Mouse (Mus musculus): ENCODE data around the gene Cers6. TPM values are rescaled to one million over a fixed set of nuclear protein-coding genes. Genes with fewer than 3 reads are reported as not detected.
A peak's percentile ranks its signal among the peaks of the same experiment; 100 is the strongest.

Gene Cers6
- polyA plus RNA-seq (2014; fragmentation: Nextera tagmentation; extraction: Ambion mirVana) = 32.3 and 34.6 TPM in 2 replicates

- Histone ChIP-seq H3K4me1 (replicated peaks; ENCODE audit: control insufficient read depth, insufficient read depth, low read length) (no peaks in the 10 kb centered on the region), H3K9me3 (ENCODE audit: control insufficient read depth, low read length) (no peaks in the 10 kb centered on the region), H3K4me2 (ENCODE audit: low read depth, low read length, severe bottlenecking) (peak within 1 kb of the TSS; percentile 83), H3K27me3 (ENCODE audit: control insufficient read depth, insufficient read depth, low read length) (peaks cover 2% of the 10 kb centered on the region; the same call in 1 of the 2 replicates), H3K27ac (ENCODE audit: low read depth, low read length) (peak within 1 kb of the TSS; percentile 68; the same call in 1 of the 2 replicates), H3K36me3 (ENCODE audit: control insufficient read depth, insufficient read depth, low read length) (no peaks in the 10 kb centered on the region), H3K4me3 (ENCODE audit: low read depth, low read length) (peak within 1 kb of the TSS; percentile 78), H3K9ac (ENCODE audit: low read length) (peak within 1 kb of the TSS; percentile 79)
- peak; percentile 99 for ATAC-seq (replicated peaks; ENCODE audit: low FRiP score)
- WGBS = under 1% methylated on average over 48 of the region's 53 CpGs
- DNase-seq (ENCODE audit: low spot score) = peak; percentile 98
Observed at GRCm38 (mm10) chr2:68860904-68861685, at the start of gene Cers6. Gene Cers6 (plus strand): TSS chr2:68861441.

DNA sequence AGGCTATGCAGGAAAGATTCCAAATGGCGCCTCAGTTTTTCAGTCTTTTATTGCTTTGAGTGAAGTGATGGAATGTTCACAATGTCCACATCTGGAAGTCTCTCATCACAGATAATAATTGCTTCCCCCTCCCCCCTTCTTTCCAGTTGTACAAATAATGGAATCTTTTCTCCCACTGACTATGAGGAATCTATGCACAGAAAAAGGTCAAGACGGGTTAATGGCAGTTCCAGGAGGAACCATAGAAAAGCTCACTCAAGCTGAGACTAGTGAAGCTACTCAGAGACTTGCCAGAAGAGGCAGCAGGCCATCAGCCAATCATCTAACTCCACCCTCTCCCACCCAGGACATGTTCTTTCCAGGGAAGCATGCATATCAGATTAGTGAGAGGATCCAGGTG is 46.8 kb upstream of the Cers6 start:
- Histone ChIP-seq H3K9ac (ENCODE audit: low read length) (no peak overlapping the region), H3K27me3 (ENCODE audit: control insufficient read depth, insufficient read depth, low read length) (no peaks in the 10 kb centered on the region), H3K27ac (ENCODE audit: low read depth, low read length) (no peak overlapping the region), H3K4me3 (ENCODE audit: low read depth, low read length) (no peak overlapping the region), H3K4me2 (ENCODE audit: low read depth, low read length, severe bottlenecking) (no peak overlapping the region), H3K36me3 (ENCODE audit: control insufficient read depth, insufficient read depth, low read length) (no peaks in the 10 kb centered on the region), H3K4me1 (replicated peaks; ENCODE audit: control insufficient read depth, insufficient read depth, low read length) (no peaks in the 10 kb centered on the region), H3K9me3 (ENCODE audit: control insufficient read depth, low read length) (no peaks in the 10 kb centered on the region)
- WGBS = 61% methylated on average over 2 of the region's 2 CpGs
- DNase-seq (ENCODE audit: low spot score) (no peak), ATAC-seq (replicated peaks; ENCODE audit: low FRiP score) (no peak)

DNA sequence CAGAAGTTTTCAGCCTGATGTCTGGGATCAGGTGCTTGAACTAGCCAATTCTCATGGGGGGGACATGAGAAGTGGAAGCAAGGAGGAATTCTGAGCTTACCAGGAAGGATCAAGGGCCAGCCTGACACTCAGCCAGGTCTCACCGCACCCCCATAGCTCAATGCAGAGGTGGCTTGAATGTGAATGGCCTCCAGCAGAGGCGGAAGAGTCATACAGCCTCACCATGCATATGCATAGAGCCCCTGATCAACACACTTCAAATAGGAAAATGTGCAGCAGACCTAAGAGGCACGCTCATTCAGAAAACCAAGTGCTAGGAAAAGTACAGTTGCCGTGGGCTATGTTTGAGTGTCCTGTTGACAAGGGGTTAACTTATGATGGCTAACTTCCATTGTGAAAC is 42.2 kb upstream of the Cers6 start:
- 85% methylated on average over 4 of the region's 4 CpGs for WGBS
- no peak overlapping the region for H3K4me3 ChIP-seq (ENCODE audit: low read depth, low read length)

DNA sequence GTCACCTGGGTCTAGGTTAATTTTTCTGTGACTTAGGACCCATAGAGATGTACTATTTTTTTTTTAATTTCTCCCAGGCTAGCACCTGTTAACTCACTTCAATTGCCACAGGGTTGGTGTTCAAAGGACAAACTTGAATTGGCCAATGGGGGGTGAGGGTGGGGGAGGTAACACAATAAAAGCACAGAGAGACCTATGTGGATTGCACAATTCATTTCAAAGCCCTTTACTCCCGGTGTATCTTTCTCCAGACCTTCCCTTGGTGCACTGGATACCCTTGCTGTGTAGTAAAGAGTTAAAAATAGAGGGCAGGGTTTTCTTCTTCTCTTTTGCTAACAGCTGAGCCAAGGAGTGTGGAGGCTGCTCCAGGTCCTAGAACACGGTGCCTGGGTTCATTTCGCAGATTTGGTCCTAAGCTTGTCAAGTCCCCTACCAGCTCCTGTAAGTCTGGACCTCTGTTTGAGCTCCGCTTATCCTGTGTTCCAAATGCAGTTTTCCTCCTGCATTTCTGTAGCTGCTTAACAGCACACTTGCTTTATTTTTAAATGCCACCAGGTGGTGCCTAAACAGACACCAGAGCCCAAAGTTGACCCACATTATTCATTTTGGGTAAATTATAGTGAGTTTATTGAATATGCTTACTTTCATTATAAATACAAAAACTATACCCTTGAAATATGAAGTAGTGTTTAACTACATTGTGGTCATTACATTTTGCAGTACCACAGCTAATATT is 38.9 kb upstream of the Cers6 start:
- Histone ChIP-seq H3K9me3 (ENCODE audit: control insufficient read depth, low read length) (no peaks in the 10 kb centered on the region), H3K9ac (ENCODE audit: low read length) (no peak overlapping the region), H3K27ac (ENCODE audit: low read depth, low read length) (no peak overlapping the region), H3K36me3 (ENCODE audit: control insufficient read depth, insufficient read depth, low read length) (no peaks in the 10 kb centered on the region), H3K4me2 (ENCODE audit: low read depth, low read length, severe bottlenecking) (no peak overlapping the region), H3K27me3 (ENCODE audit: control insufficient read depth, insufficient read depth, low read length) (no peaks in the 10 kb centered on the region), H3K4me3 (ENCODE audit: low read depth, low read length) (no peak overlapping the region), H3K4me1 (replicated peaks; ENCODE audit: control insufficient read depth, insufficient read depth, low read length) (no peaks in the 10 kb centered on the region)
- ATAC-seq (replicated peaks; ENCODE audit: low FRiP score) = no peak
- 82% methylated on average over 4 of the region's 4 CpGs for WGBS
- no peak for DNase-seq (ENCODE audit: low spot score)

More for the DNA sequence above, 42.2 kb upstream of the Cers6 start:
- H3K9me3 ChIP-seq (ENCODE audit: control insufficient read depth, low read length) = no peaks in the 10 kb centered on the region
- DNase-seq (ENCODE audit: low spot score) = no peak
- no peaks in the 10 kb centered on the region for H3K4me1 ChIP-seq (replicated peaks; ENCODE audit: control insufficient read depth, insufficient read depth, low read length)
- H3K9ac ChIP-seq (ENCODE audit: low read length) = no peak overlapping the region
- H3K4me2 ChIP-seq (ENCODE audit: low read depth, low read length, severe bottlenecking) = no peak overlapping the region
- H3K27me3 ChIP-seq (ENCODE audit: control insufficient read depth, insufficient read depth, low read length) = no peaks in the 10 kb centered on the region
- H3K36me3 ChIP-seq (ENCODE audit: control insufficient read depth, insufficient read depth, low read length) = no peaks in the 10 kb centered on the region
- ATAC-seq (replicated peaks; ENCODE audit: low FRiP score) = no peak
- no peak overlapping the region for H3K27ac ChIP-seq (ENCODE audit: low read depth, low read length)

DNA sequence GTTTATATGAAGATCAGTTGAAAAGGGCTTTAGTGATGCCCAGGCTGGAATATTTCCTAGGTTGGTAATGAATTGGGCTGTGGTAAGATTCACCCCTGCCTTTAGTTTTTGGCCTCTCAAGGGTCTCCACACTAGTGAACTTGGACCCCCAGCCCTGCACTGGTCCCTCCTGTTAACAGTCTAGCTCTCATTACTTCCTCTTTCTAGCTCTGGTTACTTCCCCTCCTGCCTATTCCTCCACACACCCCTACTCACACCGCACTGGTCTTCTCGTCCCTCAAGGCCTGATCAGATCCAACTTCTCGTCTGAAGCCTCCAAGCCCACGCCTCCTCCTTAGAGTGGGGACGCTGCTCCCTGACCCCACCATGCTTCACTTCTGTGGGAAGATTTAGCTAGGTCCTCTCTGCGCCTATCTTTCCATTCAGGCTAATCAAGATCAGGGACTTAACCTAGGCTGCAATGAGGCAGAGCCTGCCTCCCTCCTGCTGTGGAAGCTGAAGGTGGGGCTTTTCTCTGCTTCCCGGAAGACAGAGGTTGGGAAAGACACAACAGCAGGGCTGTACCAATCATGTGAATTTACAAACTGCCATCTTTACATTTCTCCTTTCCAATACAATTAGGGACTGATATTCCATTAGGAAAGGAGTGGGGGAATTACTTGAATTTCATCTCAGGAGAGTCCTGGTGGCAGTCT is 35.8 kb upstream of the Cers6 start:
- H3K36me3 ChIP-seq (ENCODE audit: control insufficient read depth, insufficient read depth, low read length) = no peaks in the 10 kb centered on the region
- H3K9me3 ChIP-seq (ENCODE audit: control insufficient read depth, low read length) = no peaks in the 10 kb centered on the region
- H3K4me2 ChIP-seq (ENCODE audit: low read depth, low read length, severe bottlenecking) = no peak overlapping the region
- ATAC-seq (replicated peaks; ENCODE audit: low FRiP score) = no peak
- no peak overlapping the region for H3K9ac ChIP-seq (ENCODE audit: low read length)
- no peak overlapping the region for H3K27ac ChIP-seq (ENCODE audit: low read depth, low read length)
- WGBS = 65% methylated on average over 7 of the region's 7 CpGs
- no peak for DNase-seq (ENCODE audit: low spot score)
- H3K4me3 ChIP-seq (ENCODE audit: low read depth, low read length) = no peak overlapping the region
- no peaks in the 10 kb centered on the region for H3K4me1 ChIP-seq (replicated peaks; ENCODE audit: control insufficient read depth, insufficient read depth, low read length)
- no peaks in the 10 kb centered on the region for H3K27me3 ChIP-seq (ENCODE audit: control insufficient read depth, insufficient read depth, low read length)

- Histone ChIP-seq H3K27me3 (ENCODE audit: control insufficient read depth, insufficient read depth, low read length) (no peaks in the 10 kb centered on the region), H3K36me3 (ENCODE audit: control insufficient read depth, insufficient read depth, low read length) (no peaks in the 10 kb centered on the region), H3K4me2 (ENCODE audit: low read depth, low read length, severe bottlenecking) (no peak overlapping the region), H3K27ac (ENCODE audit: low read depth, low read length) (no peak overlapping the region), H3K9me3 (ENCODE audit: control insufficient read depth, low read length) (no peaks in the 10 kb centered on the region), H3K9ac (ENCODE audit: low read length) (no peak overlapping the region), H3K4me1 (replicated peaks; ENCODE audit: control insufficient read depth, insufficient read depth, low read length) (no peaks in the 10 kb centered on the region), H3K4me3 (ENCODE audit: low read depth, low read length) (no peak overlapping the region)
- ATAC-seq (replicated peaks; ENCODE audit: low FRiP score) (no peak), DNase-seq (ENCODE audit: low spot score) (no peak)
- WGBS = 89% methylated on average over 5 of the region's 5 CpGs
Observed at GRCm38 (mm10) chr2:68843330-68843729, 17.9 kb upstream of the Cers6 start.

DNA sequence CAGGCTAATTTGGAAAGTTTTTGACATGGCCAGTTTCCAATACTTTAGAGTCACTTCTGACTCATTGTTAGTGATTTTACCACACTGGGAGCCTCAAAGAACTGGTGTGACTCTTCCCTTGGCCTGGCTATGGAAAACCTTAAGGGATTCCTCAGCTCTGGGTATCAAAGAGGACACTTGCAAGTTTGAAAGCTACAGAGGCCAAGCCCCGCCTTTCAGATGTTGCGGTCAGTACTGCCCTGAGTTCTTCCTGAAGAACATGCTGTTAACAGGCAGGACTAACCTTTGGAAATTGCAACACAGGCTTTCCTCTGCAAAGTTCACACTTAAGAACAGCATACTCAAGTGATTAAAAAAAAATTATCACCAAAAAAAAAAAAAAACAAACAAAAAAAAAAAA is 16.7 kb upstream of the Cers6 start:
- Histone ChIP-seq H3K27me3 (ENCODE audit: control insufficient read depth, insufficient read depth, low read length) (no peaks in the 10 kb centered on the region), H3K9ac (ENCODE audit: low read length) (no peak overlapping the region), H3K4me1 (replicated peaks; ENCODE audit: control insufficient read depth, insufficient read depth, low read length) (no peaks in the 10 kb centered on the region), H3K36me3 (ENCODE audit: control insufficient read depth, insufficient read depth, low read length) (no peaks in the 10 kb centered on the region), H3K27ac (ENCODE audit: low read depth, low read length) (no peak overlapping the region), H3K9me3 (ENCODE audit: control insufficient read depth, low read length) (no peaks in the 10 kb centered on the region), H3K4me3 (ENCODE audit: low read depth, low read length) (no peak overlapping the region), H3K4me2 (ENCODE audit: low read depth, low read length, severe bottlenecking) (no peak overlapping the region)
- no peak for ATAC-seq (replicated peaks; ENCODE audit: low FRiP score)
- DNase-seq (ENCODE audit: low spot score) = no peak
- WGBS = 93% methylated on average over 2 of the region's 2 CpGs

- no peaks in the 10 kb centered on the region for H3K4me1 ChIP-seq (replicated peaks; ENCODE audit: control insufficient read depth, insufficient read depth, low read length)
- no peak overlapping the region for H3K9ac ChIP-seq (ENCODE audit: low read length)
- ATAC-seq (replicated peaks; ENCODE audit: low FRiP score) (no peak), DNase-seq (ENCODE audit: low spot score) (no peak)
- WGBS = 91% methylated on average over 13 of the region's 13 CpGs
- no peak overlapping the region for H3K4me3 ChIP-seq (ENCODE audit: low read depth, low read length)
- no peak overlapping the region for H3K27ac ChIP-seq (ENCODE audit: low read depth, low read length)
- H3K27me3 ChIP-seq (ENCODE audit: control insufficient read depth, insufficient read depth, low read length) = no peaks in the 10 kb centered on the region
- H3K36me3 ChIP-seq (ENCODE audit: control insufficient read depth, insufficient read depth, low read length) = no peaks in the 10 kb centered on the region
- no peak overlapping the region for H3K4me2 ChIP-seq (ENCODE audit: low read depth, low read length, severe bottlenecking)
- H3K9me3 ChIP-seq (ENCODE audit: control insufficient read depth, low read length) = no peaks in the 10 kb centered on the region
Observed at GRCm38 (mm10) chr2:68845002-68845740, 16.1 kb upstream of the Cers6 start.

Measured in forebrain, embryonic 11.5 days (tissue).